Mouse (Mus musculus) kidney, postnatal 0 days (tissue): ENCODE results near the gene Gpr37l1. TPM values are rescaled to one million over a fixed set of nuclear protein-coding genes. Genes with fewer than 3 reads are reported as not detected.
A peak's percentile ranks its signal among the peaks of the same experiment; 100 is the strongest.

Source experiments
- ATAC-seq: fragments of 200-750 bp; cut with Nextera tagmentation; replicated peaks from 2 replicates; pipeline ENCODE4 v1.8.0; 2017; ENCODE audit warnings: low read depth, moderate number of reproducible peaks, moderate TSS enrichment, moderate library complexity; ENCODE audit not compliant: low FRiP score
- DNase-seq: peaks from one replicate; pipeline ENCODE4 v3.0.0-alpha.2; 2016; ENCODE audit warnings: low spot score
- H3K27ac ChIP-seq: fragments of 300-500 bp; sonication (generic); 2 replicates; pipeline ENCODE4 v1.5.1; 2014; ENCODE audit warnings: mild to moderate bottlenecking
- H3K27me3 ChIP-seq: fragments of 300-500 bp; sonication (generic); 2 replicates; pipeline ENCODE4 v1.6.1; 2014; ENCODE audit warnings: low read length, mixed read lengths; ENCODE audit not compliant: insufficient read depth
- H3K36me3 ChIP-seq: fragments of 300-500 bp; sonication (generic); 2 replicates; pipeline ENCODE4 v1.6.1; 2014; ENCODE audit warnings: low read length, mixed read lengths; ENCODE audit not compliant: insufficient read depth
- H3K4me1 ChIP-seq: fragments of 300-500 bp; sonication (generic); replicated peaks from 2 replicates; pipeline ENCODE4 v1.6.1; 2014; ENCODE audit warnings: antibody characterized with exemption, low read length, mixed read lengths; ENCODE audit not compliant: insufficient read depth
- H3K4me2 ChIP-seq: fragments of 300-500 bp; sonication (generic); 2 replicates; pipeline ENCODE4 v1.6.1; 2014; ENCODE audit warnings: mild to moderate bottlenecking, low read length, moderate library complexity, mixed read lengths
- H3K4me3 ChIP-seq: fragments of 300-500 bp; sonication (generic); replicated peaks from 2 replicates; pipeline ENCODE4 v1.5.1; 2014; ENCODE audit warnings: low read depth, low read length
- H3K9ac ChIP-seq: fragments of 300-500 bp; sonication (generic); 2 replicates; pipeline ENCODE4 v1.6.1; 2014; ENCODE audit warnings: low read depth, low read length
- H3K9me3 ChIP-seq: fragments of 300-500 bp; sonication (generic); replicated peaks from 2 replicates; pipeline ENCODE4 v1.6.1; 2016; ENCODE audit warnings: low read length, inconsistent platforms, mixed read lengths
- CTCF ChIP-seq: IDR thresholded peaks from 2 replicates; pipeline ENCODE4 v1.5.1; 2016; ENCODE audit warnings: antibody characterized with exemption, low read depth, mild to moderate bottlenecking, moderate library complexity
- WGBS: fragments of 180-500 bp; shearing (Covaris S2); extraction: QIAGEN DNeasy Blood & Tissue Kit; methylation state at CpG from one replicate; pipeline ENCODE4 v1.1.7; 2014; 5-methylcytosine and 5-hydroxymethylcytosine counted together
- polyA plus RNA-seq: library from polyadenylated mRNA; unstranded; fragments of >200 nt; fragmentation: Nextera tagmentation; extraction: Ambion mirVana; gene quantifications from 2 replicates; pipeline ENCODE4 v1.2.1, GENCODE M21; 2015

Gene Gpr37l1
- polyA plus RNA-seq, 1 experiment from 2014 or later = not detected

DNA sequence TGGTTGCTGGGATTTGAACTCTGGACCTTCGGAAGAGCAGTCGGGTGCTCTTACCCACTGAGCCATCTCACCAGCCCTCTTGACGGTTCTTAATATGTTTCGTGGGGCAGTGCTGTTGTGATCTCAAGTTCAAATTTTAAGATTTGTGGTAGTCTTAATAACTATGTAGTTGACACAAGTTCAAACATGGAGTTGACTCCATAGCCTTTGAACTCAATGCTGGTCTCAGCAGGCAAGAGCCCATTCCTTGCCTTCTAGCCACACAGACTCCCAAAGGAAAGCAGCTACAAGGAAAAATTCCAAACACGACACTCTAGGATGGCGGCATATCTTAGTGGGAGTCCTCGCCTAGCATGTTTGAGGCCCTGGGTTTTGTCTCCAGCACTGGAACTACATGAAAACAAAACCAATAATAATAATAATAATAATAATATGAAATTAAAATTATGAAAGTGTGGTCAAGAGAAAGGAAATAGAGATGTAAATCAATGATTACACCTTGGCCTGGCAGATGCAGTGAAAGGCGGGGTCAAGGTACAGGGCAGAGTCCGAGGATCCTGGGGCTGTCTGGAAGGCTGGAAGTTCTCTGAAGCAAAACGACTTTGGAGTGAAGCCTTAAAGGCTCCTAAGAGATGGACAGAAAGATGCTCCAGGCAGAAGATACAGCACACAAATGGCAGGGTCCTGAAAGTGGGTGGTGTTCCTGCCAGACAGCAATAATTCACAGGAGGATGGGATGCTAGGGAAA, 1.1 kb upstream of the Gpr37l1 start:
- DNase-seq = no peak
- WGBS = 83% methylated on average over 10 of the region's 10 CpGs
- H3K4me1 ChIP-seq = no peaks in the 10 kb centered on the region
- TF ChIP-seq CTCF = no peak
- ATAC-seq = peak; percentile 71
- no peak overlapping the region for H3K27ac ChIP-seq
- H3K36me3 ChIP-seq = no peaks in the 10 kb centered on the region
- no peak overlapping the region for H3K9ac ChIP-seq
- H3K4me3 ChIP-seq = no peak overlapping the region
- no peaks in the 10 kb centered on the region for H3K27me3 ChIP-seq
- no peak overlapping the region for H3K4me2 ChIP-seq
- no peaks in the 10 kb centered on the region for H3K9me3 ChIP-seq

DNA sequence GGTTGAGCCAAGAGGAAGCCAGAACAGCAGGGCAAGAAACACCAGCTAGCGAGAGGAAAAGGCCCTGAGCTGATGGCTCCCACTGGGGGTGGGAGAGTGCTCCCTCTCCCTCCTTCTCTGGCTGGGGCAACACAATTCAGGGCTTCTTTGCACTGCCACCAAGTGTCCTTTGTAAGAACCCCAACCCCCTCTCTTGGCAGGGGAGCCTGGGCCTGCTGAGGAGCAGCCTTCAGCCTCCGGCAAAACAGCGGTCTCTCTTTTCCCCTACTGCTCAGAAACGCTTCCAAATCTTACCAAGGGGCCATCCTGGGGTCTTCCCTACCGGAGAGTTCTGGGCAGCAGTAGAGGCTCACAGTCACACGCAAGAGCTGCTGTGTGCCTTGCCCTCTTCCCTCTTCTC, 4.8 kb downstream of the Gpr37l1 start:
- Histone ChIP-seq H3K4me2 (no peak overlapping the region), H3K4me1 (0 out of 2 replicates have a peak, but pooled peaks cover 5% of the 10 kb centered on the region), H3K27me3 (no peaks in the 10 kb centered on the region), H3K9ac (no peak overlapping the region), H3K9me3 (no peaks in the 10 kb centered on the region), H3K4me3 (no peak overlapping the region), H3K27ac (no peak overlapping the region), H3K36me3 (no peaks in the 10 kb centered on the region)
- DNase-seq = no peak
- ATAC-seq = no peak
- no peak for TF ChIP-seq CTCF
- 70% methylated on average over 6 of the region's 6 CpGs for WGBS

DNA sequence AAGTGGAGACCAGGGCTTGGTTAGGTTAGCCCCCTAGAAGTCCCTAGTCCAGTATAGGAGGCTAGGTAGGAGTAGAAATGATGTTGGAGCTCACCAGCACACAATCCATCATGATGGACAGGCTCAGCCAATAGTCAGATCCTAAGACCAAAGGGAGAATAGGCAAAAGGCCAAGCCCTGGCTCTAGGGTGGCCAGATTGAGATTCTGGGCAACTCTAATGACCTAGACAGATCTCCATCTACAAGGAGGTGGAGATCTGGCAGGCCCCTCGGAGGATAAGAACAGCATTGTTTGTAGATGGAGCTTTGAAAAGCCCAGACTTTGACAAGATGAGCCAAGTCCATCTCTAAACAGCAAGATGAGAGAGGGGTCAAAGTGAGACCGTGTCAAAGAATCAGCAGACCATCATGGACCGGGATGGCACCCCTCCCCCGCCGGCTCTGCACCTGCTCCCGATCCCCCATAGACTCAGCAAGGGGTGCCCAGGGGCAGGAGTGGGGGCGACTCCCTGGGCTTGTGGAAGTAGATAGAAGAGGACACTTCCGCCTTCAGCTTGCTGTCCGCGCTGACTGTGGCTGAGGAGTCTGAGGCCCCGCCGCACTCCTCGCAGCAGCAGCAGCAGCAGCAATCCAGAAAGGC, 7.0 kb downstream of the Gpr37l1 start:
- H3K4me1 ChIP-seq = 0 out of 2 replicates have a peak, but pooled peaks cover 5% of the 10 kb centered on the region
- H3K27me3 ChIP-seq = no peaks in the 10 kb centered on the region
- DNase-seq = no peak
- 86% methylated on average over 13 of the region's 13 CpGs for WGBS
- ATAC-seq = no peak
- H3K27ac ChIP-seq = no peak overlapping the region
- no peak overlapping the region for H3K9ac ChIP-seq
- H3K36me3 ChIP-seq = peaks cover 6% of the 10 kb centered on the region; the same call in 1 of the 2 replicates
- H3K9me3 ChIP-seq = no peaks in the 10 kb centered on the region
- H3K4me3 ChIP-seq = no peak overlapping the region
- no peak overlapping the region for H3K4me2 ChIP-seq
- TF ChIP-seq CTCF = no peak

DNA sequence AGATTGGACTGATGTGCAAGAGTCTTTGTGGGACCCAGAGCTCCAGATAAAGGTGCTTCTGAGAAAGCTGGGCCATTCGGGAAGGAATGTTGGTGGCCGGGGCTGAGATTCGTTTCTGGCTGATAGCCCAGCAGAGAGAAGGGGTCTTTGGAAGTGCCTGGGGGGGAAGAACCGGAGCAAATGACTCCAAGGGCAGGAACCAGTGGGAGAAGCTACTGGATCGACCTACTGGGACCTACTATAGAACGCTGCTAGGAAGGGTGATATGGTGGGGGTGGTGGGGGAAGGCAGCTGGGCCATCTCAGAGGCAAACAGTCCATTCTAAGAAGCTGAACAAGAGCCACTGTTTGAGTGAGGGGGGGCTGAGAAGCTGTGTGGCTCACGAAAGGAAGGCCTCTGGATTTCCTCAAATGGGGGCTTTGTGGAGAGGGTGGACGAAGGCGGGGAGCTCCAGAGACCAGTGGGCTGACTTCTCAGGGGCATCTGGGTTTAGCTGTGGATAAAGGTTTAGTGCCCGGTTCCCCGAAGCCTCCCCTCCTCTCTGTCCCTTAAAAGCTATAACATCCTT, 7.8 kb downstream of the Gpr37l1 start:
- H3K4me3 ChIP-seq = no peak overlapping the region
- H3K4me2 ChIP-seq = no peak overlapping the region
- 72% methylated on average over 11 of the region's 11 CpGs for WGBS
- no peak for TF ChIP-seq CTCF
- no peaks in the 10 kb centered on the region for H3K9me3 ChIP-seq
- ATAC-seq (no peak), DNase-seq (peak; percentile 22)
- H3K9ac ChIP-seq = no peak overlapping the region
- no peak overlapping the region for H3K27ac ChIP-seq
- peaks cover 6% of the 10 kb centered on the region; the same call in 1 of the 2 replicates for H3K36me3 ChIP-seq
- no peaks in the 10 kb centered on the region for H3K27me3 ChIP-seq
- 0 out of 2 replicates have a peak, but pooled peaks cover 5% of the 10 kb centered on the region for H3K4me1 ChIP-seq

DNA sequence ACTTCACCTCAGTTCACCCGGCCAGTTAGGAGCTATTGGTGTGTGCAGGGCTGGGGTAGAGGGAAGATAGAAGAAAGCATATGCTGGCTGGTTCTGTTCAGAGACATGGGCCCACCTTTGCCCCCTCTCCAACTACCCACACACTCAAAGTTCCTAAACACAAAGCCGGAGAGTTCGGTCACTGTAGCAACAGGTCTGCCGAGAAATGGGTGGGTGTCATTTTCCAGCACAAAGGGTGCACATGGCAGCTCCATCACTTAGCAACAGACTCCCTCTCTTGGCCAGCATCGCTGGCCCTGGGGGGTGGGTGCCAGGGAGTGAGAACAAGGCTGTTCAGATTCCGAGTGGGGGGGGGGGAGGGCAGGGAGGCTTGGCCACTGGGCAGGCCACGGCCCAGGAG, 8.4 kb downstream of the Gpr37l1 start:
- no peak for TF ChIP-seq CTCF
- WGBS = 45% methylated on average over 7 of the region's 7 CpGs
- Histone ChIP-seq H3K36me3 (peaks cover 6% of the 10 kb centered on the region; the same call in 1 of the 2 replicates), H3K27ac (no peak overlapping the region), H3K9me3 (no peaks in the 10 kb centered on the region), H3K27me3 (no peaks in the 10 kb centered on the region), H3K9ac (no peak overlapping the region), H3K4me2 (no peak overlapping the region), H3K4me1 (peaks cover 5% of the 10 kb centered on the region; the same call in 1 of the 2 replicates), H3K4me3 (no peak overlapping the region)
- DNase-seq (no peak), ATAC-seq (no peak)

DNA sequence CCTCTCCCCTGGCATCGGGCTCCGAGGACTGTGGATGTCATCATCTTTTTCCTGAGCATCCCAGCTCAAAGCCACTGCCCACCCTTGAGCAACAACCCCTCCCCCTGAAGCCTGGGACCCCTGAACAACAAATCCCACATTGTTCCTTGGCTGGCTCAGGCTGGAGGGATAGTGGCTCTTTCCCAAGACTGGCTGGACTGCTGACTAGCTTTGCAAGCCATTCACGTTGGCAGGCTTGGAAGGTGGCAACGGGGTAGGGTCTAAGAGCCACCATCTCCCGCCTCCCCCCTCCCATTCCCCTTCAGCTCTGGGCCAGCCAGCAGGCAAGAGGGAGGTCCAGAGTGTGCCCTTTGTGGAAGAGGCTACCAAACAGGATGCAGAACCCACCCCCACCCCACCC, 8.8 kb downstream of the Gpr37l1 start:
- Histone ChIP-seq H3K4me2 (no peak overlapping the region), H3K36me3 (peaks cover 6% of the 10 kb centered on the region; the same call in 1 of the 2 replicates), H3K27ac (no peak overlapping the region), H3K4me1 (peaks cover 5% of the 10 kb centered on the region; the same call in 1 of the 2 replicates), H3K27me3 (no peaks in the 10 kb centered on the region), H3K9ac (no peak overlapping the region), H3K9me3 (no peaks in the 10 kb centered on the region), H3K4me3 (no peak overlapping the region)
- ATAC-seq = no peak
- no peak for TF ChIP-seq CTCF
- no peak for DNase-seq
- WGBS = 76% methylated on average over 5 of the region's 5 CpGs
